ENCODE assay signal across 26 mouse cellular contexts in the genomic region with DNA sequence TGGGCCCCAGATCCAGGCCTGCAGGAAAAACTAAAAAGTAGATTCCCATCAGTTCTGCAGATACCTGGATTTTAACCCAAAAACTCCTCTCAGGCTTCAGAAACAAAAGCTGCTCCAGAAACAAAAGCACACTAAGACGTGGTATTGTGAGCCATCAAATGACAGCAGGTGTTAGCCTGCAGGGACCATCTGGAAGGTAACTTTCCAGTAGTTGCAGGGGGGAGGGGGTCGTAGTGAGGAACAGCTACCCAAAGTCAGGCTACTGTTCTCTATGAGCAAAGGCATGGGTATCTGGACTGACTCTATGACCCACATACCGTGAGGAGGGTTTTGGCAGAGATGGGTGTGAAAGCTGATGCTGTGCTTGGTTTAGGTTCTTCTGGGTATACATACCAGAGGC. TPM values are rescaled to one million over a fixed set of nuclear protein-coding genes. Genes with fewer than 3 reads are reported as not detected.
DNase-seq lines count a peak whose midpoint lies in the region; ATAC-seq lines count a peak whose summit lies in the region.
"Had no signal": no experiment of that assay in that cellular context is flagged by ENCODE, and none has a peak within 500 bp of the region (broad histone marks: within the 10 kb centered on the region; RNA-seq: fewer than 3 reads in every experiment).

No protein-coding gene starts in this region.

- H3K4me3 ChIP-seq in heart, embryonic 12.5 days, result no peak overlapping the region
- peak overlapping the region; percentile 11 for H3K4me3 ChIP-seq in megakaryocyte, embryonic 14.5 days (replicated peaks)
- H3K4me3 ChIP-seq: embryonic facial prominence, embryonic 15.5 days; intestine, embryonic 15.5 days; limb, embryonic 12.5 days; liver, embryonic 13.5 days; lung, embryonic 15.5 days; midbrain, embryonic 13.5 days; neural tube, embryonic 13.5 days had no signal

- peak overlapping the region; percentile 77; the same call in 1 of the 2 replicates for H3K27ac ChIP-seq in heart, embryonic 12.5 days (ENCODE audit: poor library complexity, severe bottlenecking)
- H3K27ac ChIP-seq: embryonic facial prominence, embryonic 15.5 days; hindbrain, embryonic 14.5 days; intestine, embryonic 15.5 days; limb, embryonic 12.5 days; liver, embryonic 13.5 days; midbrain, embryonic 13.5 days; neural tube, embryonic 13.5 days had no signal

- no peaks in the 10 kb centered on the region for H3K9me3 ChIP-seq in heart, embryonic 12.5 days (replicated peaks)
- no peaks in the 10 kb centered on the region for H3K9me3 ChIP-seq in megakaryocyte, embryonic 14.5 days
- H3K9me3 ChIP-seq: embryonic facial prominence, embryonic 15.5 days; intestine, embryonic 15.5 days; limb, embryonic 12.5 days; liver, embryonic 13.5 days; lung, embryonic 15.5 days; midbrain, embryonic 13.5 days; neural tube, embryonic 13.5 days had no signal

- H3K4me2 ChIP-seq in heart, embryonic 12.5 days, result no peak overlapping the region
- H3K4me2 ChIP-seq: embryonic facial prominence, embryonic 15.5 days; hindbrain, embryonic 14.5 days; intestine, embryonic 15.5 days; limb, embryonic 12.5 days; lung, embryonic 15.5 days; midbrain, embryonic 13.5 days; neural tube, embryonic 13.5 days had no signal

- no peaks in the 10 kb centered on the region for H3K36me3 ChIP-seq in heart, embryonic 12.5 days
- no peaks in the 10 kb centered on the region for H3K36me3 ChIP-seq in megakaryocyte, embryonic 14.5 days (replicated peaks; ENCODE audit: low read length)
- H3K36me3 ChIP-seq: embryonic facial prominence, embryonic 15.5 days; intestine, embryonic 15.5 days; limb, embryonic 12.5 days; liver, embryonic 13.5 days; lung, embryonic 15.5 days; midbrain, embryonic 13.5 days; neural tube, embryonic 13.5 days had no signal

- H3K9ac ChIP-seq in heart, embryonic 12.5 days, result no peak overlapping the region
- H3K9ac ChIP-seq: embryonic facial prominence, embryonic 15.5 days; hindbrain, embryonic 14.5 days; intestine, embryonic 15.5 days; limb, embryonic 12.5 days; liver, embryonic 13.5 days; lung, embryonic 15.5 days; midbrain, embryonic 13.5 days; neural tube, embryonic 13.5 days had no signal

- DNase-seq in heart, adult 18-20 months, result no peak
- DNase-seq in induced T-regulatory cell, adult 2 months (ENCODE audit: low read depth), result peak; percentile 47
- peak; percentile 49 for DNase-seq in thymus, postnatal 25 days
- DNase-seq in kidney, postnatal 4 days, result no peak
- DNase-seq in kidney, postnatal 14 days, result no peak
- DNase-seq: adrenal gland, postnatal 10 days; cerebellum, adult 11 months; cerebellum, postnatal 14 days; embryo, embryonic 11 days; liver, embryonic 13.5 days; lung, postnatal 4 days; right cerebral cortex, adult 18-20 months; spleen, adult 18-20 months had no signal

- WGBS in heart, embryonic 12.5 days, result 69% methylated on average over 3 of the region's 3 CpGs

- peaks cover 16% of the 10 kb centered on the region for H3K4me1 ChIP-seq in heart, embryonic 12.5 days (replicated peaks)
- H3K4me1 ChIP-seq in megakaryocyte, embryonic 14.5 days, result peaks cover 67% of the 10 kb centered on the region
- H3K4me1 ChIP-seq: embryonic facial prominence, embryonic 15.5 days; midbrain, embryonic 13.5 days; neural tube, embryonic 13.5 days had no signal

- ATAC-seq in heart, embryonic 12.5 days (ENCODE audit: insufficient number of reproducible peaks, low FRiP score), result no peak
- ATAC-seq in megakaryocyte, adult 5-6 weeks (ENCODE audit: poor library complexity, severe bottlenecking), result no peak
- ATAC-seq: forebrain, embryonic 16.5 days; midbrain, embryonic 13.5 days had no signal

- 0 out of 2 replicates have a peak, but pooled peaks cover 3% of the 10 kb centered on the region for H3K27me3 ChIP-seq in heart, embryonic 12.5 days (replicated peaks)
- peaks cover 16% of the 10 kb centered on the region for H3K27me3 ChIP-seq in megakaryocyte, embryonic 14.5 days (replicated peaks)
- H3K27me3 ChIP-seq: embryonic facial prominence, embryonic 15.5 days; intestine, embryonic 15.5 days; limb, embryonic 12.5 days; lung, embryonic 15.5 days; midbrain, embryonic 13.5 days; neural tube, embryonic 13.5 days; Patski had no signal

RNA-seq across cellular contexts. Expression of gene Zc3h12d, which starts 8.5 kb away (rescaled TPM):
- 0.15 and 0.22 TPM in 2 replicates for polyA plus RNA-seq in heart, embryonic 12.5 days (2016; fragmentation: Nextera tagmentation; extraction: Ambion mirVana)
- 1 to 10 TPM in 1 of 2 experiments, under 1 TPM in 1; 0.15 to 1.0 TPM for total RNA-seq in heart, adult 18-20 months (2021)
- 0.34 and 0.40 TPM in 2 replicates for polyA plus RNA-seq in megakaryocyte, embryonic 14.5 days (2012; ENCODE audit: insufficient read depth, low replicate concordance)
- total RNA-seq in megakaryocyte, adult 5-6 weeks (2015), result 5.3 and 7.3 TPM in 2 replicates
- 9.3 and 11.3 TPM in 2 replicates for total RNA-seq in megakaryocyte, adult 5-6 weeks (2017)
- polyA plus RNA-seq: C2C12, Patski had no signal

RNA-seq across cellular contexts. Expression of gene Ppil4, which starts 48.1 kb away (rescaled TPM):
- polyA plus RNA-seq in heart, embryonic 12.5 days (2016; fragmentation: Nextera tagmentation; extraction: Ambion mirVana), result 31.3 and 33.0 TPM in 2 replicates
- total RNA-seq in heart, adult 18-20 months (2021), result 10 to 100 TPM; 11.7 to 15.0 TPM
- 0.63 and 3.8 TPM in 2 replicates for polyA plus RNA-seq in megakaryocyte, embryonic 14.5 days (2012; ENCODE audit: insufficient read depth, low replicate concordance)
- total RNA-seq in megakaryocyte, adult 5-6 weeks (2015), result 36.4 and 39.4 TPM in 2 replicates
- total RNA-seq in megakaryocyte, adult 5-6 weeks (2017), result 73.5 and 79.8 TPM in 2 replicates

RNA-seq across cellular contexts. Expression of gene Ginm1, which starts 48.2 kb away (rescaled TPM):
- polyA plus RNA-seq in heart, embryonic 12.5 days (2016; fragmentation: Nextera tagmentation; extraction: Ambion mirVana), result 78.5 and 80.5 TPM in 2 replicates
- 100 to 1,000 TPM in 1 of 2 experiments, 10 to 100 TPM in 1; 91.2 to 103 TPM for total RNA-seq in heart, adult 18-20 months (2021)
- 26.3 and 36.1 TPM in 2 replicates for polyA plus RNA-seq in megakaryocyte, embryonic 14.5 days (2012; ENCODE audit: insufficient read depth, low replicate concordance)
- 47.8 and 54.0 TPM in 2 replicates for total RNA-seq in megakaryocyte, adult 5-6 weeks (2015)
- total RNA-seq in megakaryocyte, adult 5-6 weeks (2017), result 58.8 and 74.6 TPM in 2 replicates

Comparison
In these comparisons a context has a peak if more than half of its experiments do, and no peak if none do; other contexts are left out.
1. DNase-seq: peak in induced T-regulatory cell, adult 2 months (single experiment) and thymus, postnatal 25 days (single experiment); none in heart, adult 18-20 months (0 of 2), kidney, postnatal 4 days (0 of 2) and kidney, postnatal 14 days (single experiment).